Mouse (Mus musculus): ENCODE measurements around the gene Tcp10a.
"Not testable (repeated sequence)": the region's sequence is repeated elsewhere in the genome, so short reads cannot be mapped to it uniquely, and the experiment has no call there.

- TF ChIP-seq GATA1 (IDR thresholded peaks at IDR 0.05; ENCODE audit: borderline replicate concordance, low read length); CTCF (IDR thresholded peaks at IDR 0.05; ENCODE audit: low read depth, low read length); POLR2AphosphoS5 (IDR thresholded peaks at IDR 0.05; ENCODE audit: insufficient replicate concordance, low read depth, low read length): not testable (repeated sequence)
These were observed 59.0 kb downstream of the Tcp10a start for GRCm38 (mm10) chr17:7383167-7384143.

All from G1E (cell line).